Mouse (Mus musculus): ENCODE data around the gene Capn7.

GRCm38 (mm10) chr14:31416835-31417549, 80.6 kb downstream of the Capn7 start:
- TF ChIP-seq POLR2A (IDR thresholded peaks at IDR 0.05; ENCODE audit: insufficient read depth, low read length) (no peak), EP300 (IDR thresholded peaks at IDR 0.05; ENCODE audit: insufficient read depth, low read depth, low read length) (no peak), CTCF (IDR thresholded peaks at IDR 0.05; ENCODE audit: low read depth, low read length) (no peak)
